Mouse (Mus musculus): ENCODE results near the gene Ggn. TPM values are rescaled to one million over a fixed set of nuclear protein-coding genes. Genes with fewer than 3 reads are reported as not detected.
A peak's percentile ranks its signal among the peaks of the same experiment; 100 is the strongest.
"Not testable (repeated sequence)": the region's sequence is repeated elsewhere in the genome, so short reads cannot be mapped to it uniquely, and the experiment has no call there.

Gene Ggn
- 0.51 and 1.3 TPM in 2 replicates for polyA plus RNA-seq (2015; fragmentation: Nextera tagmentation; extraction: Ambion mirVana)

DNA sequence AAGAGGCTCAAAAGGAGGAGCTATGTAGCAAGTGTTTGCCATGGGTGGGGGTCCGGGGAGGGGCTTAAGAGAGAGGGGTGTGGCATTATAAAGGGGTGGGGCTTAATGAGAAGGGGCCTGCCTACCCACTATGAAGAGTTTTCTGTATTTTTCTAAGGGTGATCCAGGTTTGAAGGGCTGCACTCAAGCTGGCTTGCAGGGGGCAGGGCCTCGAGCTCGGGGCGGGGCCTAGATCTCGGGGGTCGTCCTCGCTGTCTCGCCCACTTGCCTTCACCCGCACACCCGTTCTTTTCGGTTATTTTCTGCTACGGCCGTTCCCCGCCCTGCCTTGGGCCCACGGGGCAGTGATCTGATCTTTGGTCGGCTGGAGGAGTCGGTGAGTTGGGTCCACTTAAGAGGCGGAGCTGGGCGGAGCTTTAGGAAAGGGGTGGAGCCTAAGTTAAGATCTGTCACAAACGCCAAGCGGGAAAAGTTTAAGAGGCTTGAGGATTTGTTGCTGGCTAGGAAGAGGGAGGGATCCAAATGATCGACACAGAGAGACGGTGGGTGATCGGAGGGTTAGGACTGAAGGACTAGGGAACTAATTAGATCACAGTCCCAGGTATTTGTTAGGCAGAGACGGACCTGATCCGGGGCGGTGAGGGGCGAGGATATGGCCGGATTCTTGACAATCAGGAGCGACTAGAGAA, at the start of gene Ggn, which contains the start of gene Spred3:
Gene Ggn (plus strand): TSS at position 145 of the 689 bp plus-strand sequence.
Gene Spred3 (minus strand): TSS at position 346 of the 689 bp plus-strand sequence.
- ATAC-seq (ENCODE audit: insufficient number of reproducible peaks, insufficient read depth, low FRiP score, low TSS enrichment, low read depth), result peak; percentile 39
- H3K27ac ChIP-seq, result peak within 1 kb of the TSS; percentile 69
- H3K4me3 ChIP-seq, result peak within 1 kb of the TSS; percentile 68
- peaks cover 53% of the 10 kb centered on the region for H3K27me3 ChIP-seq
- H3K9ac ChIP-seq, result peak within 1 kb of the TSS; percentile 76
- H3K36me3 ChIP-seq, result peaks cover 27% of the 10 kb centered on the region
- WGBS, result under 1% methylated on average over 30 of the region's 30 CpGs
- H3K4me1 ChIP-seq, result peaks cover 41% of the 10 kb centered on the region
- peak within 1 kb of the TSS; percentile 88 for H3K4me2 ChIP-seq
- no peaks in the 10 kb centered on the region for H3K9me3 ChIP-seq

DNA sequence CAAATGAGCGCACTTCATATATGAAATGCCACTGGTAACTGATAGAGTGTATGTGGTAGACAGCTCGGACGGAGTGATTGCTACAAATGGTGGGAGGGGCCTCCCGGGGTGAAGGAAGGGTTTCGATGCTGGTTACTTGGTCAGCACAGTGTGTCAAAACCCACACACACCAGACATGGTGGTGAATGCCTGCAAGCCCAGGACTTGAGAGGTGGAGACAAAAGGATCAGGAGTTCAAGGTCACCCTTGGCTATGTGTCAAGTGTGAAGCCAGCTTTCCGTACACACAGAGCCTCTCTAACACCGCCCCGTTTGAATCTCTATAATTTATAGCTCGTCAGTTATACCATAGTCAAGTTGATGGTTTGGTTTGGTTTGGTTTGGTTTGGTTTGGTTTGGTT, 47.2 kb upstream of the Ggn start:
- no peak for ATAC-seq (ENCODE audit: insufficient number of reproducible peaks, insufficient read depth, low FRiP score, low TSS enrichment, low read depth)
- 93% methylated on average over 9 of the region's 9 CpGs for WGBS

GRCm38 (mm10) chr7:29123531-29124358, 46.3 kb upstream of the Ggn start:
- peaks cover 8% of the 10 kb centered on the region; the same call in 1 of the 2 replicates for H3K4me1 ChIP-seq
- WGBS, result 50% methylated on average over 5 of the region's 5 CpGs
- H3K9me3 ChIP-seq, result no peaks in the 10 kb centered on the region
- no peak overlapping the region for H3K27ac ChIP-seq
- H3K4me2 ChIP-seq, result peak overlapping the region; percentile 87
- ATAC-seq (ENCODE audit: insufficient number of reproducible peaks, insufficient read depth, low FRiP score, low TSS enrichment, low read depth), result no peak
- no peaks in the 10 kb centered on the region for H3K27me3 ChIP-seq
- no peak overlapping the region for H3K9ac ChIP-seq
- no peaks in the 10 kb centered on the region for H3K36me3 ChIP-seq
- H3K4me3 ChIP-seq, result peak overlapping the region; percentile 49

More for the DNA sequence above, 47.2 kb upstream of the Ggn start:
- no peaks in the 10 kb centered on the region for H3K9me3 ChIP-seq
- no peak overlapping the region for H3K27ac ChIP-seq
- H3K36me3 ChIP-seq, result no peaks in the 10 kb centered on the region
- H3K27me3 ChIP-seq, result no peaks in the 10 kb centered on the region
- H3K4me3 ChIP-seq, result no peak overlapping the region
- H3K9ac ChIP-seq, result no peak overlapping the region
- no peak overlapping the region for H3K4me2 ChIP-seq
- peaks cover 8% of the 10 kb centered on the region; the same call in 1 of the 2 replicates for H3K4me1 ChIP-seq

GRCm38 (mm10) chr7:29124970-29125369, 45.0 kb upstream of the Ggn start, which contains the start of gene Ryr1:
Gene Ryr1, minus strand, starts transcription at chr7:29125179.
- peak; percentile 77; the same call in 1 of the 2 replicates for ATAC-seq (ENCODE audit: insufficient number of reproducible peaks, insufficient read depth, low FRiP score, low TSS enrichment, low read depth)
- under 1% methylated on average over 16 of the region's 16 CpGs for WGBS
- no peak within 1 kb of the TSS for H3K27ac ChIP-seq

DNA sequence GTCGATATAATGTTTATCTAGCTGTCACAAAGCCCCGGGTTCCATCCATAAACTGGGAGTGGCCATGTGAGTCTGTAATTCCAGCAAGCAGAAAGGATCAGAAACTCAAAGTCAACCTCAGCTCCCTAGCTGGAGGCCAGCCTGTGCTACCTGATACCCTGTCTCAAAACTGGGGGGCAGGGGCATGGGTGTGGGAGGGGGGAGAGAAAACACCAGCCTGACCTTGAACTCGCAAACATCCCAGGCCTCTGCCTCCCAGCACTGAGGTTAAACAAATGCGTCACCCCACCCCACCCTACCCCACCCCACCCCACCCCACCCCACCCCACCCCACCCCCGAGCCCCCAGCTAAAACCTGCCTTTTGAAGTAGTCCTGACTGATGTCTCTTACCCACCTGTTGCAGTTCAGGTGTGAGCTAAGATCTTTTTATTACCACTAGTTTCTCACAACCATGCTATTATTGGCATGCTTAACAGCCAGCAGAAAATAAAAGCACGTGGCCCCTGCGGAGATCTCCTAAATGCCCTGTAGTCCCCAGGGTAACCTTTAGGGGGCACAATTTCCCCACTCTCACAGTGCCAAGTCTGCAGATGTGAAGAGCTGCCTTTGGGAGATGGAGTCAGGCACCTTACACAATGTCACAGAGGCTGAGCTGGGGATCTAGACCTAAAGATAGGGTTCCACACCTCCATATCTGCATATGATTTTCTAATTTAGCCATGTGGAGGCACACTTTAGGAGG, 43.7 kb upstream of the Ggn start:
- no peak overlapping the region for H3K27ac ChIP-seq
- no peaks in the 10 kb centered on the region for H3K9me3 ChIP-seq
- H3K9ac ChIP-seq, result no peak overlapping the region
- H3K4me2 ChIP-seq, result no peak overlapping the region
- H3K4me3 ChIP-seq, result no peak overlapping the region
- no peak for ATAC-seq (ENCODE audit: insufficient number of reproducible peaks, insufficient read depth, low FRiP score, low TSS enrichment, low read depth)
- no peaks in the 10 kb centered on the region for H3K36me3 ChIP-seq
- 26% methylated on average over 7 of the region's 7 CpGs for WGBS
- H3K4me1 ChIP-seq, result peaks cover 8% of the 10 kb centered on the region; the same call in 1 of the 2 replicates
- no peaks in the 10 kb centered on the region for H3K27me3 ChIP-seq

More at GRCm38 (mm10) chr7:29124970-29125369, 45.0 kb upstream of the Ggn start, which contains the start of gene Ryr1:
- Histone ChIP-seq H3K4me1 (peaks cover 8% of the 10 kb centered on the region; the same call in 1 of the 2 replicates), H3K36me3 (no peaks in the 10 kb centered on the region), H3K27me3 (no peaks in the 10 kb centered on the region), H3K9ac (peak within 1 kb of the TSS; percentile 75), H3K4me2 (peak within 1 kb of the TSS; percentile 87), H3K9me3 (no peaks in the 10 kb centered on the region), H3K4me3 (peak within 1 kb of the TSS; percentile 49)

DNA sequence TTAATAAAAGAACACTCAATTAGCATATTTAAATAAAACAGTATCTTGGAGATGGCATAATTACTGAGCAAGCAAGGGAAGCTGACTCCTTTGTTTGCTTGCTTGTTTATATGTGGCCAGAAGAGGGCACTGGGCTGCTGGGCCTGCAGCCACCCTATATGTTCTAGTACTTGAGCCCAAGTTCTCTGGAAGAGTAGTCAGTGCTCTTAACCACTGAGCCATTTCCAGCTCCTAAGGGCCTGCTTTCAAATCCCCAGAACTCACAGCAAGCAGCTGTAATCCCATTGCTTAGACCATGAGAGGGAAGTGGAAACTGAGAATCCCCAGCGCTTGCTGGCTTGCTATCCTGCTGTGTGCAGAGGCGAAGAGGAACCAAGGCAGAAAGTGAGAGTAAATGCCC, 41.3 kb upstream of the Ggn start:
- H3K36me3 ChIP-seq, result no peaks in the 10 kb centered on the region
- peaks cover 8% of the 10 kb centered on the region; the same call in 1 of the 2 replicates for H3K4me1 ChIP-seq
- no peak overlapping the region for H3K9ac ChIP-seq
- whole genome bisulfite sequencing, result 57% methylated on average over 2 of the region's 2 CpGs
- no peaks in the 10 kb centered on the region for H3K27me3 ChIP-seq
- H3K4me3 ChIP-seq, result no peak overlapping the region
- ATAC-seq (ENCODE audit: insufficient number of reproducible peaks, insufficient read depth, low FRiP score, low TSS enrichment, low read depth), result no peak
- no peak overlapping the region for H3K27ac ChIP-seq
- H3K4me2 ChIP-seq, result no peak overlapping the region
- no peaks in the 10 kb centered on the region for H3K9me3 ChIP-seq

DNA sequence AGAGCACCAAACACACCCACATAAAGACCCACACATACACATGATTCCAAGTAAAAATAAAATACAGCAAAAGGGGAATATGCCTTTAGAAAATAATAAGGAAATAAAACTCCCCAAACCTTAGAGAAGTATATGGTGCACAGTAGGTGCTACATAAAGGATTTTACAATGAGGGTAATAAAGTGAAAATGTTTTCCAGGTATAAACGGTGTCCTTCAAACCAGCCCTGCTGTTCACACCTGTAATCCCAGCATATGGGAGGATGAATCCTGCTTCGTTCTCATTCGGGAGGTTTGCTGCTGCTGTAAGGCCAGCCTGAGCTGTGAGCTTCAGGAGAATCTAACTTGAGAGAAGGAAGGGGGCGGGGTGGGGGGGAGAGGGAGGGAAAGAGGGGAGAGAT, 35.8 kb upstream of the Ggn start:
- ATAC-seq (ENCODE audit: insufficient number of reproducible peaks, insufficient read depth, low FRiP score, low TSS enrichment, low read depth), result no peak
- H3K4me3 ChIP-seq, result peak overlapping the region; percentile 37
- H3K27me3 ChIP-seq, result no peaks in the 10 kb centered on the region; the same call in 1 of the 2 replicates
- WGBS, result 5% methylated on average over 4 of the region's 4 CpGs
- H3K36me3 ChIP-seq, result no peaks in the 10 kb centered on the region
- H3K4me2 ChIP-seq, result peak overlapping the region; percentile 67
- no peak overlapping the region for H3K27ac ChIP-seq
- H3K4me1 ChIP-seq, result peaks cover 7% of the 10 kb centered on the region
- H3K9ac ChIP-seq, result peak overlapping the region; percentile 44
- no peaks in the 10 kb centered on the region for H3K9me3 ChIP-seq

GRCm38 (mm10) chr7:29134693-29135386, 35.2 kb upstream of the Ggn start, which contains the start of gene Rasgrp4:
Gene Rasgrp4, plus strand, starts transcription at chr7:29134851.
- Histone ChIP-seq H3K4me2 (peak within 1 kb of the TSS; percentile 67), H3K27me3 (no peaks in the 10 kb centered on the region; the same call in 1 of the 2 replicates), H3K9ac (peak within 1 kb of the TSS; percentile 54), H3K9me3 (no peaks in the 10 kb centered on the region), H3K27ac (no peak within 1 kb of the TSS), H3K4me3 (peak within 1 kb of the TSS; percentile 37), H3K36me3 (no peaks in the 10 kb centered on the region), H3K4me1 (peaks cover 7% of the 10 kb centered on the region)
- no peak for ATAC-seq (ENCODE audit: insufficient number of reproducible peaks, insufficient read depth, low FRiP score, low TSS enrichment, low read depth)
- 0% methylated on average over 12 of the region's 20 CpGs for WGBS

DNA sequence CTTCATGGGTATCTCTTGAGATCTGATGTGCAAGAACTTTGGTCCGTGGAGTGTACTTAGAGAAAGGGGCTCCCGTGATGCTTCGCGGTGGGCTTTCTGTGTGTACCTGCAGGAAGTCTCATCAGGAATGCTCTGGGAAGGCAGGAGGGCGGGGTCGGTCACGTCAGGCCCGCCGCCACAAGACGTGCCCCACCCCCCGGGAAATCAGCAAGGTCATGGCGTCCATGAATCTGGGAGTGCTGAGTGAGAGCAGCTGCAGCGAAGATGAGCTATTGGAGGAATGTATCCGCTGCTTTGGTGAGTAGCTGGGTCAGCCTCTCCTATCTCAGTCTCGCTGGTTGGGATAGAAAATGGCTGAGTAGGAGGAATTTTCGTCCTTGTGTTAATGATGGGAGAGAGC, 32.6 kb upstream of the Ggn start:
- Histone ChIP-seq H3K4me2 (no peak overlapping the region), H3K9me3 (no peaks in the 10 kb centered on the region), H3K4me1 (peaks cover 7% of the 10 kb centered on the region), H3K9ac (no peak overlapping the region), H3K27me3 (no peaks in the 10 kb centered on the region; the same call in 1 of the 2 replicates), H3K27ac (no peak overlapping the region), H3K36me3 (no peaks in the 10 kb centered on the region), H3K4me3 (no peak overlapping the region)
- ATAC-seq (ENCODE audit: insufficient number of reproducible peaks, insufficient read depth, low FRiP score, low TSS enrichment, low read depth), result no peak
- WGBS, result 49% methylated on average over 16 of the region's 16 CpGs

DNA sequence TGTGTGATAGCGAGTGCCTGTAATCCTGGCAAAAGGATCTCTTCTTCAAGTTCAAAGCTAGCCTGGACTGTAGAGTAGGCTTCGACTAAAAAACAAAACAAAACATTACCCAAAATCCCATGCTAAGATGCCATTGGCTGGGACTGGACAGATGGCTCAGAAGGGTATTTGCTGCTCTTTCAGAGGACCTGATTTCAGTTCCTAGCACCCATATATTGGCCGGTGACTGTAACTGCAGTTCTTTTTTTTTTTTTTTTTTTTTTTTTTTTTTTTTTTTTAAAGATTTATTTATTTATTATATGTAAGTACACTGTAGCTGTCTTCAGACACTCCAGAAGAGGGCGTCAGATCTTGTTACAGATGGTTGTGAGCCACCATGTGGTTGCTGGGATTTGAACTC, 30.8 kb upstream of the Ggn start:
- WGBS, result 87% methylated on average over 3 of the region's 4 CpGs

More for the DNA sequence above, 30.8 kb upstream of the Ggn start:
- H3K4me1 ChIP-seq; H3K27me3 ChIP-seq; H3K9ac ChIP-seq; H3K36me3 ChIP-seq; H3K27ac ChIP-seq; H3K4me3 ChIP-seq; H3K9me3 ChIP-seq; ATAC-seq (ENCODE audit: insufficient number of reproducible peaks, insufficient read depth, low FRiP score, low TSS enrichment, low read depth); H3K4me2 ChIP-seq: not testable (repeated sequence)
